Mouse (Mus musculus) megakaryocyte, embryonic 14.5 days (primary cell): Measurements from ENCODE around the gene Hgd. TPM values are rescaled to one million over a fixed set of nuclear protein-coding genes. Genes with fewer than 3 reads are reported as not detected.
A peak's percentile ranks its signal among the peaks of the same experiment; 100 is the strongest.

Experiments used
- H3K27me3 ChIP-seq: replicated peaks from 2 replicates; pipeline ENCODE3; 2012; ENCODE audit warnings: inconsistent platforms
- H3K36me3 ChIP-seq: replicated peaks from 2 replicates; pipeline ENCODE3; 2012; ENCODE audit warnings: low read length, inconsistent platforms, mixed read lengths
- H3K4me1 ChIP-seq: 2 replicates; pipeline ENCODE4 v1.6.1; 2012; ENCODE audit warnings: inconsistent platforms
- H3K4me3 ChIP-seq: replicated peaks from 2 replicates; pipeline ENCODE3; 2012; ENCODE audit warnings: moderate library complexity, mild to moderate bottlenecking, inconsistent platforms
- H3K9me3 ChIP-seq: 2 replicates; pipeline ENCODE4 v1.6.1; 2012; ENCODE audit warnings: inconsistent platforms
- FLI1 ChIP-seq: IDR thresholded peaks from 2 replicates; pipeline ENCODE4 v1.6.1; 2012; ENCODE audit warnings: low read length, inconsistent platforms, mixed read lengths
- GATA1 ChIP-seq: IDR thresholded peaks from 3 replicates; pipeline ENCODE4 v1.6.1; 2012; ENCODE audit warnings: mixed read lengths, low read length, inconsistent platforms, borderline replicate concordance
- polyA plus RNA-seq: library from polyadenylated mRNA; stranded (reverse); fragments of >175 nt; gene quantifications from 2 replicates; pipeline ENCODE4 v1.2.3, GENCODE M21; 2012; ENCODE audit warnings: low replicate concordance; ENCODE audit not compliant: insufficient read depth

Hgd gene
- polyA plus RNA-seq, 1 experiment, result not detected

DNA sequence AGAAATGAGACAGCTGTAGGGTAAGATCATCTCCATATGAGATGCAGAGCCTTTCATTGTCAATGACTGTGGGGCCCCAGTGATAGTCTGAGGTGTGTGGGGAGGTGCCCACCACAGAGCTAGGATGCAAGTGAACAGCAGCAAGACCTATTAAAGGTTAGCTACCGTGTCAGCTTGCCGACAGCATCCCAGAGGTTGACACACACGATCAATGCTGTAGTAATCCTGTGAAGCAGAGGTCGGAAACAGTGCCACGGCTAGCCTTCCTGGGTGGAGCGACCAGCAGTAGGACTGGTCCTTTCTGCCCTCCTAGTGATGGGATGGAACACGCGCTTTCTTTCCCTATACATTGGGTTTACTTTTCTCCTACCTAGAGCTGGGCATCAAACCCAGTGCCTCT lies 65.3 kb downstream of the Hgd start:
- no peak overlapping the region for H3K4me3 ChIP-seq
- peaks cover 6% of the 10 kb centered on the region for H3K4me1 ChIP-seq
- peaks cover under 1% of the 10 kb centered on the region; the same call in 1 of the 2 replicates for H3K9me3 ChIP-seq
- peaks cover 59% of the 10 kb centered on the region for H3K36me3 ChIP-seq
- TF ChIP-seq GATA1 (no peak), FLI1 (no peak)
- H3K27me3 ChIP-seq, result no peaks in the 10 kb centered on the region

DNA sequence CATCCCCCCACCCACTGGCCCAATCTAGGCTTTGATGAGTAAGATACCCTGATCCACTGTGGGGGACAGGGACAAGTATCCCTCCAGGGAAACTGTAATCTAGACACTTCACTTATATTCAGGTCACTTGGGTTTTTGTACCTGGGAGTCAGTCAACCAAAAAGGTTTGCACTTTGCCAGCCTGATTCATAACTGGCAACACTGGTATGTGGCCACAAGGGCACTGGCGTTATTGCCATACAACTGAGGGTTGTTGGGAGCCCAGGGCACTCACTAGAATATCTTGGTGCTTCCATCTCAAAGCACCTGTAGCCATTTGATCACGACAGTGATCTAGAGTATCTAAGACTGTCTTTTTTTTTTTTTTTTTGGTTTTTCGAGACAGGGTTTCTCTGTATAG lies 65.8 kb downstream of the Hgd start:
- no peaks in the 10 kb centered on the region for H3K9me3 ChIP-seq
- TF ChIP-seq GATA1 (no peak), FLI1 (no peak)
- H3K4me1 ChIP-seq, result peaks cover 9% of the 10 kb centered on the region
- no peaks in the 10 kb centered on the region for H3K27me3 ChIP-seq
- peaks cover 64% of the 10 kb centered on the region for H3K36me3 ChIP-seq
- H3K4me3 ChIP-seq, result no peak overlapping the region

GRCm38 (mm10) chr16:37647067-37647466 lies 67.1 kb downstream of the Hgd start:
- Histone ChIP-seq H3K9me3 (no peaks in the 10 kb centered on the region), H3K27me3 (no peaks in the 10 kb centered on the region), H3K4me3 (no peak overlapping the region), H3K36me3 (peaks cover 70% of the 10 kb centered on the region), H3K4me1 (peaks cover 18% of the 10 kb centered on the region)
- TF ChIP-seq FLI1, result no peak
- no peak for TF ChIP-seq GATA1

DNA sequence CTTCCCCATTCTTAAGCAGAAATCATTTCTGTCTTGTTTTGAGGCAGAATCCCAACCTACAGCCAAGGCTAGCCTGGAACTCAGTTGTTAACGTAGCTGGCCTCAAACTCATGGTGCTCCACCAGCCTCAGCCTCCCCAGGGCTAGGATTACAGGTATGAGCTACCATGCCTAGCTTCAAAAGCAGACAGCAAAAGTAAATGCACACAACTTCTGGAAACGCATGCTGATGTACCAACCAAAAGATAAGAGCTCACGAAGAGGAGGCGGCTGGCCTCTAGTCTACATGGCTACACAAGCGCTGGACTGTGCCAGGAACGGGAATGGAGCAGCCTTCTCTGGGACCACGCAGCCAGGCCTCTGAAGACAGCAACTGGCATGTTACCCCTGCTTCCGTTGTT lies 68.0 kb downstream of the Hgd start:
- Histone ChIP-seq H3K27me3 (no peaks in the 10 kb centered on the region), H3K9me3 (no peaks in the 10 kb centered on the region), H3K36me3 (peaks cover 72% of the 10 kb centered on the region), H3K4me1 (peaks cover 25% of the 10 kb centered on the region), H3K4me3 (no peak overlapping the region)
- TF ChIP-seq FLI1 (no peak), GATA1 (no peak)

GRCm38 (mm10) chr16:37649068-37649467 lies 69.1 kb downstream of the Hgd start:
- H3K27me3 ChIP-seq, result no peaks in the 10 kb centered on the region
- H3K4me1 ChIP-seq, result peaks cover 28% of the 10 kb centered on the region
- TF ChIP-seq FLI1, result no peak
- no peak for TF ChIP-seq GATA1
- peaks cover 70% of the 10 kb centered on the region for H3K36me3 ChIP-seq
- H3K9me3 ChIP-seq, result no peaks in the 10 kb centered on the region
- no peak overlapping the region for H3K4me3 ChIP-seq

GRCm38 (mm10) chr16:37651467-37651866 lies 71.5 kb downstream of the Hgd start:
- H3K4me1 ChIP-seq, result peaks cover 41% of the 10 kb centered on the region
- H3K36me3 ChIP-seq, result peaks cover 47% of the 10 kb centered on the region
- TF ChIP-seq FLI1, result no peak
- TF ChIP-seq GATA1, result no peak

GRCm38 (mm10) chr16:37652654-37653053 lies 72.7 kb downstream of the Hgd start:
- H3K4me3 ChIP-seq, result peak overlapping the region; percentile 95

More at GRCm38 (mm10) chr16:37651467-37651866, 71.5 kb downstream of the Hgd start:
- H3K27me3 ChIP-seq, result no peaks in the 10 kb centered on the region
- peak overlapping the region; percentile 23 for H3K4me3 ChIP-seq
- H3K9me3 ChIP-seq, result no peaks in the 10 kb centered on the region

GRCm38 (mm10) chr16:37653058-37653457 lies 73.1 kb downstream of the Hgd start:
- Histone ChIP-seq H3K4me3 (peak overlapping the region; percentile 95), H3K27me3 (no peaks in the 10 kb centered on the region), H3K9me3 (no peaks in the 10 kb centered on the region), H3K36me3 (peaks cover 31% of the 10 kb centered on the region), H3K4me1 (peaks cover 45% of the 10 kb centered on the region)
- TF ChIP-seq GATA1 (no peak), FLI1 (no peak)

More at GRCm38 (mm10) chr16:37652654-37653053, 72.7 kb downstream of the Hgd start:
- TF ChIP-seq GATA1, result no peak
- no peak for TF ChIP-seq FLI1
- Histone ChIP-seq H3K36me3 (peaks cover 35% of the 10 kb centered on the region), H3K27me3 (no peaks in the 10 kb centered on the region), H3K9me3 (no peaks in the 10 kb centered on the region), H3K4me1 (peaks cover 45% of the 10 kb centered on the region)

DNA sequence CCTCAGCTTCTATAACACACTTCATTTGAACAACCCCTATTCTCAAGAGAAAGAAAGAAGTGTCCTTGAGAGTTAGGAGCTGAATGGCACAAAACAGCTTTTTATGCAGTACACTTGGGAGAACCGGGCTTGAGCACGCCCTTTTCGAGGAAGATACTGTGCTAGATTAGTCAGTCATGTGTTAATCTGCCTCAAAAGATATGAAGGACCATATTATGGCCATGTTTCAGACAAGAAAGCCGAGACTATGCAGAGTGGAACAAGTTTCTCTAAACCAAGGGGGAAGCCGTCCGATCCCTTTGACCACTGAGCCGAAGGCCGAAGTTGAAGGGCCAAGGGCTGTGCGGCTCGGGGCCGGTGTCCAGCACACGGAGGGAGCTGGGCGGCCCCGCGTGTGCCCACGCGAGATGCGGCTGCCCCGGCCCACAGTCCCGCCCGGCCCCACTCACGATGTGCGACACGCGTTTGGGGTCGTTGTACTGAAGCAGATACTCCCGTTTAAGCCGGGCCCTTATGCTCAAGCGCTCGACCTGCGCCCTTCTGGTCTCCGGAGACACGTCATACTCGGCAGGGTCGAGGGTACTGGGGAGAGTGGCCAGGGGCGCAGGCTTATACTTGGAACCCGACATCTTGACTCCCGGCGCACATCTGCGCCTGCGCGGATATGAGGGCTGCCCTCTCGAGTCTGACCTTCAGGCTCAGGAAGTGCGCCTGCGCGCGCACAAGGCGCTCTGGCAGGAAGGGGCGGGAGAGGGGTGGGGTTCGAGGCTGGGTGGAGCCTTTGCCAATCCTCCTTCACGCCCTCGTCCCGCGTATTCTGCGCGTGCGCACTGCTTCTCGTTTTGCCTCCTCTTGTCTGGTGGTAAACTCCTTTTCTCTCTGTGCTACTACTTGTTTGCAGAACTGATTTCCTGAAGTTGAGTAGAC lies 74.0 kb downstream of the Hgd start, which contains the start of gene Ndufb4:
TSS of gene Ndufb4 (minus strand) at position 723 of the 927 bp plus-strand sequence.
- no peaks in the 10 kb centered on the region for H3K9me3 ChIP-seq
- no peaks in the 10 kb centered on the region for H3K27me3 ChIP-seq
- TF ChIP-seq FLI1, result no peak
- TF ChIP-seq GATA1, result no peak
- H3K4me1 ChIP-seq, result peaks cover 45% of the 10 kb centered on the region
- peak within 1 kb of the TSS; percentile 95 for H3K4me3 ChIP-seq
- peaks cover 22% of the 10 kb centered on the region for H3K36me3 ChIP-seq

DNA sequence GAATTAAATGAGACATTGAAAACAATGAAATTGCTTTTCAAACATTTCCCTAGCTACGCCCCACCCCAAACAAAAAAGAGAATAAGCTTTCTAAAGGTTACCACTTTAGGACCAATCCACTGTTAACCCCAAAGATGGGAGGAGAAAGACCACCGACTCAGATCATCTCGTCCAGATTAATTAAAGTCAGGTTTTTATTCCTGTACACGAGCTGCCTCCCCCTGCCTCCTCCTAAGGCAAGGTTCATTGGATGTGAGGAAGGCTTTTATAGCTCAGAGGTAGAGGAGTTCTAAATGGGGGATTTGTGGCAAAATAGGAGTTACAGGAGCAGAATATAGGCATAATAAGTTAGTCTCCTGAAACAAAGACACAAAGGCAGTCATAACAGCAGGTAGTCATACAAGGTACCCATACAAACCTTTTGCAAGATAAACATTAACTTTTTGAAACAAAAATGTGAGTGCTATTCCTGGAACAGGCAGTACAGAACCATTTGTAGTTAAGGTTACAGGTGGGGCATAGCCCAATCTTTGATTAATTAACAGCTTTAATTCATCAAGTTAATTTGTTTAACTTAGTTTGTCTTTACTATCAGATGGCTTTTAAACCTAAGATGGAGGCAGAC lies 75.0 kb downstream of the Hgd start:
- Histone ChIP-seq H3K4me3 (peak overlapping the region; percentile 89), H3K36me3 (peaks cover 15% of the 10 kb centered on the region), H3K9me3 (no peaks in the 10 kb centered on the region), H3K4me1 (peaks cover 45% of the 10 kb centered on the region), H3K27me3 (no peaks in the 10 kb centered on the region)
- TF ChIP-seq GATA1 (no peak), FLI1 (no peak)
